Mouse (Mus musculus) hindbrain, embryonic 12.5 days (tissue): ENCODE results near the gene Disp1. TPM values are rescaled to one million over a fixed set of nuclear protein-coding genes. Genes with fewer than 3 reads are reported as not detected.

Experiments used
- ATAC-seq: fragments of 200-750 bp; cut with Nextera tagmentation; 2 replicates; pipeline ENCODE4 v1.8.0; 2017; ENCODE audit warnings: moderate TSS enrichment; ENCODE audit not compliant: low FRiP score
- H3K27ac ChIP-seq: fragments of 300-500 bp; sonication (generic); 2 replicates; pipeline ENCODE4 v1.5.1; 2016; ENCODE audit warnings: mild to moderate bottlenecking
- H3K27me3 ChIP-seq: fragments of 300-500 bp; sonication (generic); 2 replicates; pipeline ENCODE4 v1.6.1; 2016; ENCODE audit warnings: mild to moderate bottlenecking
- H3K36me3 ChIP-seq: fragments of 300-500 bp; sonication (generic); 2 replicates; pipeline ENCODE4 v1.6.1; 2016; ENCODE audit warnings: mild to moderate bottlenecking
- H3K4me1 ChIP-seq: fragments of 300-500 bp; sonication (generic); 2 replicates; pipeline ENCODE4 v1.6.1; 2016
- H3K4me2 ChIP-seq: fragments of 300-500 bp; sonication (generic); replicated peaks from 2 replicates; pipeline ENCODE4 v1.6.1; 2016; ENCODE audit warnings: mild to moderate bottlenecking
- H3K4me3 ChIP-seq: fragments of 300-500 bp; sonication (generic); 2 replicates; pipeline ENCODE4 v1.5.1; 2016; ENCODE audit warnings: mild to moderate bottlenecking
- H3K9ac ChIP-seq: fragments of 300-500 bp; sonication (generic); 2 replicates; pipeline ENCODE4 v1.6.1; 2016; ENCODE audit warnings: mild to moderate bottlenecking, moderate library complexity
- H3K9me3 ChIP-seq: fragments of 300-500 bp; sonication (generic); replicated peaks from 2 replicates; pipeline ENCODE4 v1.6.1; 2016; ENCODE audit warnings: mild to moderate bottlenecking
- WGBS: fragments of 180-500 bp; shearing (Covaris S2); methylation state at CpG from one replicate; pipeline ENCODE4 v1.1.7; 2016; 5-methylcytosine and 5-hydroxymethylcytosine counted together
- polyA plus RNA-seq: library from polyadenylated mRNA; unstranded; fragments of >200 nt; fragmentation: Nextera tagmentation; extraction: Ambion mirVana; gene quantifications from 2 replicates; pipeline ENCODE4 v1.2.1, GENCODE M21; 2016

The Disp1 gene
- polyA plus RNA-seq, 1 experiment from 2014 or later, result 15.8 TPM

GRCm38 (mm10) chr1:183232985-183233678 is 11.8 kb upstream of the Disp1 start:
- H3K9me3 ChIP-seq, result no peaks in the 10 kb centered on the region
- ATAC-seq, result no peak
- H3K9ac ChIP-seq, result no peak overlapping the region
- peaks cover 8% of the 10 kb centered on the region for H3K4me1 ChIP-seq
- no peak overlapping the region for H3K27ac ChIP-seq
- no peak overlapping the region for H3K4me2 ChIP-seq
- no peaks in the 10 kb centered on the region for H3K36me3 ChIP-seq
- no peaks in the 10 kb centered on the region for H3K27me3 ChIP-seq
- WGBS, result 82% methylated on average over 7 of the region's 7 CpGs
- H3K4me3 ChIP-seq, result no peak overlapping the region

GRCm38 (mm10) chr1:183227469-183227868 is 6.1 kb upstream of the Disp1 start:
- H3K36me3 ChIP-seq, result no peaks in the 10 kb centered on the region
- H3K27me3 ChIP-seq, result no peaks in the 10 kb centered on the region
- H3K9me3 ChIP-seq, result no peaks in the 10 kb centered on the region
- H3K4me2 ChIP-seq, result no peak overlapping the region
- no peak for ATAC-seq
- 84% methylated on average over 7 of the region's 7 CpGs for WGBS
- peaks cover 8% of the 10 kb centered on the region for H3K4me1 ChIP-seq
- no peak overlapping the region for H3K9ac ChIP-seq
- H3K27ac ChIP-seq, result no peak overlapping the region
- H3K4me3 ChIP-seq, result no peak overlapping the region

GRCm38 (mm10) chr1:183219021-183219420 is 2.3 kb downstream of the Disp1 start:
- H3K27me3 ChIP-seq, result no peaks in the 10 kb centered on the region
- no peaks in the 10 kb centered on the region for H3K9me3 ChIP-seq
- H3K9ac ChIP-seq, result no peak overlapping the region
- no peak for ATAC-seq
- H3K4me3 ChIP-seq, result no peak overlapping the region
- 95% methylated on average over 6 of the region's 6 CpGs for WGBS
- no peak overlapping the region for H3K4me2 ChIP-seq
- no peaks in the 10 kb centered on the region for H3K36me3 ChIP-seq
- peaks cover 7% of the 10 kb centered on the region; the same call in 1 of the 2 replicates for H3K4me1 ChIP-seq
- H3K27ac ChIP-seq, result no peak overlapping the region

GRCm38 (mm10) chr1:183216691-183217090 is 4.6 kb downstream of the Disp1 start:
- Histone ChIP-seq H3K4me2 (no peak overlapping the region), H3K36me3 (no peaks in the 10 kb centered on the region), H3K9ac (no peak overlapping the region), H3K27ac (no peak overlapping the region), H3K4me3 (no peak overlapping the region), H3K27me3 (no peaks in the 10 kb centered on the region), H3K4me1 (peaks cover 7% of the 10 kb centered on the region; the same call in 1 of the 2 replicates), H3K9me3 (no peaks in the 10 kb centered on the region)
- WGBS, result 88% methylated on average over 4 of the region's 4 CpGs
- ATAC-seq, result no peak

- Histone ChIP-seq H3K9me3 (no peaks in the 10 kb centered on the region), H3K27ac (no peak overlapping the region), H3K4me3 (no peak overlapping the region), H3K9ac (no peak overlapping the region), H3K4me2 (no peak overlapping the region), H3K27me3 (no peaks in the 10 kb centered on the region), H3K36me3 (no peaks in the 10 kb centered on the region), H3K4me1 (peaks cover 7% of the 10 kb centered on the region; the same call in 1 of the 2 replicates)
- WGBS, result 94% methylated on average over 6 of the region's 6 CpGs
- ATAC-seq, result no peak
These were observed 5.6 kb downstream of the Disp1 start for GRCm38 (mm10) chr1:183215706-183216105.

GRCm38 (mm10) chr1:183213850-183214249 is 7.5 kb downstream of the Disp1 start:
- Histone ChIP-seq H3K9me3 (no peaks in the 10 kb centered on the region), H3K9ac (no peak overlapping the region), H3K36me3 (no peaks in the 10 kb centered on the region), H3K27ac (no peak overlapping the region), H3K27me3 (no peaks in the 10 kb centered on the region), H3K4me1 (no peaks in the 10 kb centered on the region), H3K4me3 (no peak overlapping the region), H3K4me2 (no peak overlapping the region)
- 92% methylated on average over 6 of the region's 6 CpGs for WGBS
- no peak for ATAC-seq

GRCm38 (mm10) chr1:183212757-183213211 is 8.5 kb downstream of the Disp1 start:
- H3K9ac ChIP-seq, result no peak overlapping the region
- H3K9me3 ChIP-seq, result no peaks in the 10 kb centered on the region
- H3K4me2 ChIP-seq, result no peak overlapping the region
- H3K4me3 ChIP-seq, result no peak overlapping the region
- H3K36me3 ChIP-seq, result no peaks in the 10 kb centered on the region
- H3K27ac ChIP-seq, result no peak overlapping the region
- 85% methylated on average over 6 of the region's 6 CpGs for WGBS
- no peaks in the 10 kb centered on the region for H3K27me3 ChIP-seq
- ATAC-seq, result no peak
- no peaks in the 10 kb centered on the region for H3K4me1 ChIP-seq

- ATAC-seq, result no peak
- Histone ChIP-seq H3K4me3 (no peak overlapping the region), H3K27me3 (no peaks in the 10 kb centered on the region), H3K4me1 (peaks cover 2% of the 10 kb centered on the region; the same call in 1 of the 2 replicates), H3K36me3 (no peaks in the 10 kb centered on the region), H3K9me3 (no peaks in the 10 kb centered on the region), H3K27ac (no peak overlapping the region), H3K4me2 (no peak overlapping the region), H3K9ac (no peak overlapping the region)
- 88% methylated on average over 8 of the region's 8 CpGs for WGBS
These were observed 11.2 kb downstream of the Disp1 start for GRCm38 (mm10) chr1:183210115-183210514.

- Histone ChIP-seq H3K4me2 (no peak overlapping the region), H3K27me3 (no peaks in the 10 kb centered on the region), H3K4me3 (no peak overlapping the region), H3K9me3 (no peaks in the 10 kb centered on the region), H3K9ac (no peak overlapping the region), H3K27ac (no peak overlapping the region), H3K4me1 (peaks cover 2% of the 10 kb centered on the region; the same call in 1 of the 2 replicates), H3K36me3 (no peaks in the 10 kb centered on the region)
- ATAC-seq, result no peak
- 92% methylated on average over 6 of the region's 6 CpGs for WGBS
These were observed 13.7 kb downstream of the Disp1 start for GRCm38 (mm10) chr1:183207623-183208022.

- Histone ChIP-seq H3K27ac (no peak overlapping the region), H3K4me2 (no peak overlapping the region), H3K4me3 (no peak overlapping the region), H3K9ac (no peak overlapping the region), H3K9me3 (no peaks in the 10 kb centered on the region), H3K36me3 (0 out of 2 replicates have a peak, but pooled peaks cover 2% of the 10 kb centered on the region), H3K4me1 (peaks cover 2% of the 10 kb centered on the region; the same call in 1 of the 2 replicates), H3K27me3 (no peaks in the 10 kb centered on the region)
- WGBS, result 79% methylated on average over 3 of the region's 3 CpGs
- no peak for ATAC-seq
These were observed 14.2 kb downstream of the Disp1 start for GRCm38 (mm10) chr1:183207141-183207540.

- Histone ChIP-seq H3K27ac (no peak overlapping the region), H3K4me1 (no peaks in the 10 kb centered on the region), H3K4me2 (no peak overlapping the region), H3K27me3 (no peaks in the 10 kb centered on the region), H3K9me3 (no peaks in the 10 kb centered on the region), H3K9ac (no peak overlapping the region), H3K4me3 (no peak overlapping the region), H3K36me3 (0 out of 2 replicates have a peak, but pooled peaks cover 4% of the 10 kb centered on the region)
- 90% methylated on average over 5 of the region's 5 CpGs for WGBS
- no peak for ATAC-seq
These were observed 20.4 kb downstream of the Disp1 start for GRCm38 (mm10) chr1:183200926-183201325.

- no peaks in the 10 kb centered on the region for H3K27me3 ChIP-seq
- ATAC-seq, result no peak
- 89% methylated on average over 18 of the region's 18 CpGs for WGBS
- no peak overlapping the region for H3K9ac ChIP-seq
- H3K36me3 ChIP-seq, result no peaks in the 10 kb centered on the region
- no peaks in the 10 kb centered on the region for H3K9me3 ChIP-seq
- peaks cover 19% of the 10 kb centered on the region for H3K4me1 ChIP-seq
- H3K27ac ChIP-seq, result no peak overlapping the region
- H3K4me2 ChIP-seq, result no peak overlapping the region
- no peak overlapping the region for H3K4me3 ChIP-seq
These were observed 26.6 kb downstream of the Disp1 start for GRCm38 (mm10) chr1:183194763-183195162.

- ATAC-seq, result no peak
- Histone ChIP-seq H3K36me3 (no peaks in the 10 kb centered on the region), H3K4me1 (peaks cover 26% of the 10 kb centered on the region), H3K9me3 (no peaks in the 10 kb centered on the region), H3K4me3 (no peak overlapping the region), H3K9ac (no peak overlapping the region), H3K27me3 (no peaks in the 10 kb centered on the region), H3K4me2 (no peak overlapping the region), H3K27ac (no peak overlapping the region)
- 77% methylated on average over 5 of the region's 5 CpGs for WGBS
These were observed 27.2 kb downstream of the Disp1 start for GRCm38 (mm10) chr1:183194151-183194550.
